ENCODE assay signal across 8 mouse cellular contexts in the genomic region with DNA sequence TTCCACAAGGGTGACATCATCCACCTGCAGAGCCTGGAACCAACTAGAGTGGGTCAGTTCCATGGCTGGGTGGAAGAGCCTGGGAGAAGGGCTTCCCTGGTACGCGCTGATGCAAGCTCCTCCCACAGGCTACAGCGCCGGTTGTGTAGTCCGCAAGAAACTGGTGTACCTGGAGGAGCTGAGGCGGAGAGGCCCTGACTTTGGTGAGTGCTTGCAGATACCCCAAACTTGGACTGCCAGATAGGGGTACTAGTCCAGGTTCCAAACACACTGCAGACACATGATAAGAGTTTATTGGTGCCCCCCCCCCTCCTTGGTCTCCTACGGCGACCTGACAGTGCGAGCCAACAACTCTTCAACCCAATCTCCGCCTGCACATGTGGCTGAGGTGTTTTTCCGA. TPM values are rescaled to one million over a fixed set of nuclear protein-coding genes. Genes with fewer than 3 reads are reported as not detected.
DNase-seq lines count a peak whose midpoint lies in the region; ATAC-seq and TF ChIP-seq lines count a peak whose summit lies in the region.

No protein-coding gene starts in this region.

- H3K27ac ChIP-seq in heart, embryonic 16.5 days (ENCODE audit: low read length), result no peak overlapping the region
- H3K27ac ChIP-seq in heart, adult 2 months, result no peak overlapping the region
- no peak overlapping the region for H3K27ac ChIP-seq in embryonic facial prominence, embryonic 12.5 days
- H3K27ac ChIP-seq in kidney, postnatal 0 days, result no peak overlapping the region
- H3K27ac ChIP-seq in midbrain, embryonic 14.5 days (replicated peaks; ENCODE audit: low read depth, low read length), result no peak overlapping the region

- ATAC-seq in heart, embryonic 16.5 days (replicated peaks; ENCODE audit: extremely low read depth, insufficient read depth, low FRiP score), result no peak; the same call in 1 of the 2 replicates
- ATAC-seq in embryonic facial prominence, embryonic 12.5 days (ENCODE audit: insufficient number of reproducible peaks, insufficient read depth, low FRiP score, low TSS enrichment), result no peak
- ATAC-seq in kidney, postnatal 0 days (replicated peaks; ENCODE audit: low FRiP score, low read depth), result no peak
- ATAC-seq in midbrain, embryonic 14.5 days (ENCODE audit: low FRiP score, low TSS enrichment), result no peak

- no peak for TF ChIP-seq POLR2A in heart, adult 2 months (IDR thresholded peaks at IDR 0.05; ENCODE audit: insufficient read depth, low read depth, low read length)

- no peak for TF ChIP-seq CTCF in heart, adult 2 months (IDR thresholded peaks at IDR 0.05)
- no peak for TF ChIP-seq CTCF in kidney, postnatal 0 days (IDR thresholded peaks at IDR 0.05; ENCODE audit: low read depth)

- no peaks in the 10 kb centered on the region for H3K36me3 ChIP-seq in heart, embryonic 16.5 days (ENCODE audit: control insufficient read depth, insufficient read depth)
- H3K36me3 ChIP-seq in heart, adult 2 months (ENCODE audit: control insufficient read depth, insufficient read depth, low read length), result no peaks in the 10 kb centered on the region
- H3K36me3 ChIP-seq in embryonic facial prominence, embryonic 12.5 days, result no peaks in the 10 kb centered on the region
- no peaks in the 10 kb centered on the region for H3K36me3 ChIP-seq in kidney, postnatal 0 days (ENCODE audit: insufficient read depth, low read length)
- H3K36me3 ChIP-seq in midbrain, embryonic 14.5 days (ENCODE audit: control insufficient read depth, insufficient read depth, low read length), result no peaks in the 10 kb centered on the region

- no peak for TF ChIP-seq EP300 in heart, adult 2 months (IDR thresholded peaks at IDR 0.05; ENCODE audit: insufficient read depth, low read depth, low read length)

- H3K9me3 ChIP-seq in heart, embryonic 16.5 days (replicated peaks; ENCODE audit: control insufficient read depth, low read length), result no peaks in the 10 kb centered on the region
- H3K9me3 ChIP-seq in embryonic facial prominence, embryonic 12.5 days, result no peaks in the 10 kb centered on the region
- no peaks in the 10 kb centered on the region for H3K9me3 ChIP-seq in kidney, postnatal 0 days (replicated peaks; ENCODE audit: low read length)
- H3K9me3 ChIP-seq in midbrain, embryonic 14.5 days (ENCODE audit: control insufficient read depth, low read length), result no peaks in the 10 kb centered on the region

- H3K4me1 ChIP-seq in heart, embryonic 16.5 days (ENCODE audit: control insufficient read depth, insufficient read depth, low read length), result peaks cover 3% of the 10 kb centered on the region
- no peaks in the 10 kb centered on the region for H3K4me1 ChIP-seq in heart, adult 2 months (ENCODE audit: control insufficient read depth, insufficient read depth, low read length)
- H3K4me1 ChIP-seq in embryonic facial prominence, embryonic 12.5 days, result peaks cover 7% of the 10 kb centered on the region
- peaks cover 10% of the 10 kb centered on the region; the same call in 1 of the 2 replicates for H3K4me1 ChIP-seq in kidney, postnatal 0 days (replicated peaks; ENCODE audit: insufficient read depth, low read length)
- 0 out of 2 replicates have a peak, but pooled peaks cover 7% of the 10 kb centered on the region for H3K4me1 ChIP-seq in midbrain, embryonic 14.5 days (ENCODE audit: control insufficient read depth, insufficient read depth, low read length)

- intact Hi-C loops in heart, adult 2 months (cut with DNase I), result no loop called here
- intact Hi-C loops in left cerebral cortex, postnatal 4 days (cut with DNase I), result no loop called here

- H3K4me2 ChIP-seq in heart, embryonic 16.5 days (ENCODE audit: low read depth, low read length), result peak overlapping the region; percentile 75
- H3K4me2 ChIP-seq in embryonic facial prominence, embryonic 12.5 days (replicated peaks), result peak overlapping the region; percentile 69
- peak overlapping the region; percentile 58 for H3K4me2 ChIP-seq in kidney, postnatal 0 days (ENCODE audit: low read length)
- H3K4me2 ChIP-seq in midbrain, embryonic 14.5 days (ENCODE audit: low read length), result peak overlapping the region; percentile 60

- H3K9ac ChIP-seq in heart, embryonic 16.5 days (ENCODE audit: low read length), result peak overlapping the region; percentile 60
- no peak overlapping the region for H3K9ac ChIP-seq in heart, adult 2 months (ENCODE audit: low read depth, low read length)
- H3K9ac ChIP-seq in embryonic facial prominence, embryonic 12.5 days, result peak overlapping the region; percentile 54; the same call in 1 of the 2 replicates
- 0 out of 2 replicates have a peak overlapping the region, but pooled peaks have one; percentile 33 for H3K9ac ChIP-seq in kidney, postnatal 0 days (ENCODE audit: low read depth, low read length)
- H3K9ac ChIP-seq in midbrain, embryonic 14.5 days (replicated peaks; ENCODE audit: low read length), result no peak overlapping the region

- DNase-seq in heart, adult 2 months, result no peak
- peak; percentile 8 for DNase-seq in kidney, postnatal 0 days (ENCODE audit: low spot score)
- DNase-seq in midbrain, embryonic 14.5 days, result no peak
- DNase-seq in layer of hippocampus, adult 9-10 months (ENCODE audit: low spot score), result no peak
- DNase-seq in left cerebral cortex, postnatal 4 days, result no peak
- DNase-seq in left cerebral cortex, adult 9 months (ENCODE audit: low spot score in 2 of 2), result no peak

- H3K4me3 ChIP-seq in heart, embryonic 16.5 days (ENCODE audit: low read length), result peak overlapping the region; percentile 51
- no peak overlapping the region; the same call in 1 of the 2 replicates for H3K4me3 ChIP-seq in heart, adult 2 months
- H3K4me3 ChIP-seq in embryonic facial prominence, embryonic 12.5 days, result peak overlapping the region; percentile 39
- peak overlapping the region; percentile 29 for H3K4me3 ChIP-seq in kidney, postnatal 0 days (replicated peaks; ENCODE audit: low read depth, low read length)
- peak overlapping the region; percentile 29; the same call in 1 of the 2 replicates for H3K4me3 ChIP-seq in midbrain, embryonic 14.5 days (replicated peaks; ENCODE audit: low read depth, low read length)

- H3K79me2 ChIP-seq in heart, adult 2 months (replicated peaks; ENCODE audit: control insufficient read depth, insufficient read depth, low read length), result no peaks in the 10 kb centered on the region

- WGBS in heart, embryonic 16.5 days, result 4% methylated on average over 11 of the region's 11 CpGs
- 7% methylated on average over 11 of the region's 11 CpGs for WGBS in heart, adult 2 months
- 6% methylated on average over 11 of the region's 11 CpGs for WGBS in embryonic facial prominence, embryonic 12.5 days
- 4% methylated on average over 11 of the region's 11 CpGs for WGBS in kidney, postnatal 0 days
- 5% methylated on average over 11 of the region's 11 CpGs for WGBS in midbrain, embryonic 14.5 days

- H3K27me3 ChIP-seq in heart, embryonic 16.5 days (ENCODE audit: control insufficient read depth, insufficient read depth, low read length), result peaks cover 12% of the 10 kb centered on the region
- 0 out of 2 replicates have a peak, but pooled peaks cover 2% of the 10 kb centered on the region for H3K27me3 ChIP-seq in heart, adult 2 months (ENCODE audit: control insufficient read depth, insufficient read depth, low read length)
- peaks cover 25% of the 10 kb centered on the region for H3K27me3 ChIP-seq in embryonic facial prominence, embryonic 12.5 days
- H3K27me3 ChIP-seq in kidney, postnatal 0 days (ENCODE audit: insufficient read depth, low read length), result peaks cover 3% of the 10 kb centered on the region; the same call in 1 of the 2 replicates
- H3K27me3 ChIP-seq in midbrain, embryonic 14.5 days (ENCODE audit: control insufficient read depth, insufficient read depth, low read length), result peaks cover 9% of the 10 kb centered on the region; the same call in 1 of the 2 replicates

RNA-seq across cellular contexts. Expression of a gene that starts 27.2 kb away (rescaled TPM):
- polyA plus RNA-seq in heart, embryonic 16.5 days (2015; fragmentation: Nextera tagmentation; extraction: Ambion mirVana), result 33.9 and 37.2 TPM in 2 replicates
- total RNA-seq in heart, adult 2 months (2021), result 10 to 100 TPM; 80.1 to 90.3 TPM
- polyA plus RNA-seq in heart, adult 2 months (2012; rRNA removed), result 24.0 and 36.7 TPM in 2 replicates
- 36.1 and 37.8 TPM in 2 replicates for polyA plus RNA-seq in embryonic facial prominence, embryonic 12.5 days (2016; fragmentation: Nextera tagmentation; extraction: Ambion mirVana)
- 38.3 and 41.5 TPM in 2 replicates for polyA plus RNA-seq in kidney, postnatal 0 days (2015; fragmentation: Nextera tagmentation; extraction: Ambion mirVana)
- polyA plus RNA-seq in midbrain, embryonic 14.5 days (2014; fragmentation: Nextera tagmentation; extraction: Ambion mirVana), result 21.4 and 24.0 TPM in 2 replicates
- 10 to 100 TPM; 30.9 to 32.3 TPM for total RNA-seq in left cerebral cortex, postnatal 4 days (2021)

RNA-seq across cellular contexts. Expression of a gene that starts 39.8 kb away (rescaled TPM):
- 0.04 and 0.13 TPM in 2 replicates for polyA plus RNA-seq in heart, embryonic 16.5 days (2015; fragmentation: Nextera tagmentation; extraction: Ambion mirVana)
- under 1 TPM; 0.03 to 0.05 TPM for total RNA-seq in heart, adult 2 months (2021)
- 0.03 and 0.06 TPM in 2 replicates for polyA plus RNA-seq in heart, adult 2 months (2012; rRNA removed)
- polyA plus RNA-seq in embryonic facial prominence, embryonic 12.5 days (2016; fragmentation: Nextera tagmentation; extraction: Ambion mirVana), result 0.52 and 0.63 TPM in 2 replicates
- polyA plus RNA-seq in kidney, postnatal 0 days (2015; fragmentation: Nextera tagmentation; extraction: Ambion mirVana), result 0.13 and 0.19 TPM in 2 replicates
- not detected in 2 replicates for polyA plus RNA-seq in midbrain, embryonic 14.5 days (2014; fragmentation: Nextera tagmentation; extraction: Ambion mirVana)
- under 1 TPM; 0.10 to 0.14 TPM for total RNA-seq in left cerebral cortex, postnatal 4 days (2021)

RNA-seq across cellular contexts. Expression of a gene that starts 54.6 kb away (rescaled TPM):
- polyA plus RNA-seq in heart, embryonic 16.5 days (2015; fragmentation: Nextera tagmentation; extraction: Ambion mirVana), result 65.7 and 65.8 TPM in 2 replicates
- 10 to 100 TPM; 28.1 to 28.8 TPM for total RNA-seq in heart, adult 2 months (2021)
- 34.4 and 40.4 TPM in 2 replicates for polyA plus RNA-seq in heart, adult 2 months (2012; rRNA removed)
- 118 and 122 TPM in 2 replicates for polyA plus RNA-seq in embryonic facial prominence, embryonic 12.5 days (2016; fragmentation: Nextera tagmentation; extraction: Ambion mirVana)
- polyA plus RNA-seq in kidney, postnatal 0 days (2015; fragmentation: Nextera tagmentation; extraction: Ambion mirVana), result 77.4 and 80.7 TPM in 2 replicates
- 92.2 and 93.0 TPM in 2 replicates for polyA plus RNA-seq in midbrain, embryonic 14.5 days (2014; fragmentation: Nextera tagmentation; extraction: Ambion mirVana)
- total RNA-seq in left cerebral cortex, postnatal 4 days (2021), result 10 to 100 TPM; 72.1 to 72.3 TPM

Comparison
In these comparisons a context has a peak if more than half of its experiments do, and no peak if none do; other contexts are left out.
1. H3K9ac ChIP-seq: peak in heart, embryonic 16.5 days (single experiment), embryonic facial prominence, embryonic 12.5 days (single experiment) and kidney, postnatal 0 days (single experiment); none in heart, adult 2 months (single experiment) and midbrain, embryonic 14.5 days (single experiment).
2. Peak in every context shown above with its lines, with median percentiles within 50 percentile points of each other: H3K4me2 ChIP-seq.